Mouse (Mus musculus): ENCODE results near the gene Kcnb1.

Gene Kcnb1

DNA sequence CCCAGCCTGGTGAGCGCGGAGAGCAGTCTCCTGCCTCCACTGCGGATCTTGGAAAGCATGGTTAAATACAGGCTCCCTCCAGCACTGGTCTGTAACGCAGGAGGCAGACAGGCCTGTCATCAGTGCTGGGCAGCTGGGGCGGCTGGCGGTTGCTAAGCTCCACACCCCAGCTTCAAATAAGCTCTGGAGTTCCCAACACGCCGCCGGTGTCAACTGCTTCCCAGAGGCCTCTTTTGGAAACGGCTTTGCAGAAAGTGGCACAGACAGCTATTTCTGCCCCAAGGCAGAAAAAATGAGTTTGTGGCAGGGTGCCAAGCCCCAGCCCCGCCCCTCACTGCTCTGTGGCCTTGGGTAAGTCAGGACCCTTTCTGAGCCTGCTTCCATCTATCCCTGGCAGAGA, 66.0 kb downstream of the Kcnb1 start:
- DNase-seq: no peak

- no peak for DNase-seq
Measured at GRCm38 (mm10) chr2:167122737-167123136, 67.2 kb downstream of the Kcnb1 start.

GRCm38 (mm10) chr2:167121996-167122395, 68.0 kb downstream of the Kcnb1 start:
- no peak for DNase-seq

DNA sequence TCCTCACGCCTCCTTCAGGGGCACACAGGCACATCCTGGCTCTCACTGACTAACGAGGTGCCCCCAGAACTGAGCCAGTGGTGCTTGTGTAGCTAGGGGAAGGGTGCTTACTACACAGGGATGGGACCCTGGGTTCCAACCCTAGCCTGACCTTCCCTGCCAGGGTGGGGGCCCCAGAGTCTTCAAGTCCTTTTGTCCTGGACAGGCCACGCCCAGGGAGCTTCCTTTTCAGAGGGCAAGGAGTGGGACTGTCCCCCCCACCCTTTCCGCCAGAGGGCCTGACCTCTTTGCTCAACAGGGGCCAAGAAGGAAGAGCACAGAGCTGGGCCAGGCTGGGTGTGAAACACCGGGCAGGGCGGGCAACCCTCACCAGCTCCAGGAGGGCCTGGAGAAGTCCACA, 68.7 kb downstream of the Kcnb1 start:
- no peak for DNase-seq

GRCm38 (mm10) chr2:167120186-167120830, 69.6 kb downstream of the Kcnb1 start:
- DNase-seq: no peak

DNA sequence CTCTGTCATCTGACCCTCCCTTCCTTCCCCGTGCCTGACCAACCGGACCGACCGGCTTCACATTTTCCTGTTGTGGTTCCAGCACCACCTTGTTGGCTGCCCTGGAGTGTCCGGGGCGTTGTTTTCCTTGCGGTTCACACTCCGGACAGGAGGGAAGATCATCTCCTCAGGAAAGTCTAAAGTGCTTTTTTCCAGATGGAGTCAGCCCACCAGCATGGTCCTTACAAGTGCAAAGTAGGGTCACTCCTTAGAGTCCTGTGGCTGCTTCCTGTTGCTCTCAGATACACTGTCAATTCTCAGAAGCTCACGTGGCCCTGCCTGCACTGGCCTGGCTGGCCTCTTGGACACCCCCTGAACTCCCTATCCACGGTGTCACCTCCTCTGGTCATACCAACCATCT, 71.9 kb downstream of the Kcnb1 start:
- DNase-seq: no peak

DNA sequence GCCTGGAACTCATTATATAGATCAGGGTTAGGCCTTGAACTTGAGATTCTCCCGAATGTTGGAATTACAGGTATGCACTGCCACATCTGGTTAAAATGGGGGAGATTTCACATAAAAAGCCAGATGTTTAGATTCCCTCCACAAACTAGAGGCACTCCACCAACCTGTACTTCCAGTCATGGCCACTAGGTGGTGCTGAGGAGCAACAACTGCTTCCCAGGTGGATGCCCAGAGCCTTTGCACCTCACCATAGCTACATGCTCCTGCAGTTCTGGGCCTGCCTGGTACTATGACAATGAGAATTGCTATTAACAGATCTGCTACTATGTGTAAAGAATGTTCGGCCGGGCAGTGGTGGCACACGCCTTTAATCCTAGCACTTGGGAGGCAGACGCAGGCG, 77.2 kb downstream of the Kcnb1 start:
- peak; percentile 65 for DNase-seq

- DNase-seq: no peak
Measured at GRCm38 (mm10) chr2:167112259-167112658, 77.7 kb downstream of the Kcnb1 start.

DNA sequence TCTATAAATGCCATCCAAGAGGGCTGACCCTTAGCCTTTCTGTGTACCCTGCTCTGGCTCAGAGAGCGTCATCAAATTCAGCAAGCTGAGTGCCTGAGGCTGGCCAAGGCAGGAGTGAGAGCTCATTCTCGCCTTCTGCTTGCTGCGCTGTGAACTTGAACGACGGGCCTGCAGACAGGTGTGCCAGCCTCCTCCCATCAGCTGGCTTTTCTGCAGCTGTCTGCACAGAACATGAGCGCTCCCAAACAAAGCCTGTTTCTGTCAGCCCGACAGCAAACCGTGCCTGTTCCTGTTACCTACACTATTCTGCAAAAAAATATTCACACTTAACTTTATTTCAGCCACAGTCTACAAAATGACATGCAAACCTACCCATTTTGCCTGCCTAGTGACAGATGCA, 80.4 kb downstream of the Kcnb1 start:
- DNase-seq: no peak

GRCm38 (mm10) chr2:167103546-167103945, 86.4 kb downstream of the Kcnb1 start:
- DNase-seq: no peak

GRCm38 (mm10) chr2:167101743-167102441, 88.1 kb downstream of the Kcnb1 start:
- DNase-seq: no peak

- peak; percentile 49 for DNase-seq
Measured at GRCm38 (mm10) chr2:167094688-167095087, 95.3 kb downstream of the Kcnb1 start.

GRCm38 (mm10) chr2:167093171-167093900, 96.6 kb downstream of the Kcnb1 start:
- DNase-seq: no peak

GRCm38 (mm10) chr2:167090271-167090670, 99.7 kb downstream of the Kcnb1 start:
- DNase-seq: no peak

DNA sequence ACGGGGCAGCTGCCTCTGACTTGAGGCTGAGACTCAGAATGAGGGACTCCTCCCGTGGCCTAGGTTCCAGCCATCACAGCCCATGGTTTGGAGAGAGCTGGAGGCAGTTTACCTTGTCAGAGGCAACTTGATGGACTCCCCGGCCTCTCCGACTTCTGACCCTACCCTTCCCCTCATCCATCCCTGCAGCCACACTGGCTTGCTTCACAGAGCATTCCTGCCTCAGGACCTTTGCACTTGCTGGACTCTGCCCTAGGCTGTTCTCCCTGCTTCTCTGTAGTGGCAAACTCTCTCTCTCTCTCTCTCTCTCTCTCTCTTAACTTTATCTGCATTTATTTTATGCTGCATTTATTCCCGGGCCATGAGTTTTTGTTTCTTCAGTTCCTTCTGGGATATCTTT, 103.1 kb downstream of the Kcnb1 start:
- no peak for DNase-seq

DNA sequence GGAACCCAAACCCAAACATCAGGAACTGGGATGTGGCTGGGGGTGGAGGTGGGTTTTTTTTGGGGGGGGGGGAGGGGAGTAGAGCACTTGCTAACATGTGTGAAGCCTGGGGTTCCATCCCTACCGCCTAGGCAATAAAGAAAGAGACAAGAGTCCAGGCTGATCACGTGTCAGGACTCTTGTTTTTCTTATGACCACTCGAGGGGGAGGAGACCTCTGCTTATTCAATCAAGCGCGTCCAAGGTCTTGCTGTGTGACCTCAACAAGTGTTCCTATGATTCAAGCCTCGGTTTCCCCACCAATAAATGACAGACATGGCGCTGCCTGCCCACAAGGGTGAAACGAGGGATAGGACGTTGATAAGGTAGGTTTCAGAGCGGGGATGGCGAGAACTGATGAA, 103.9 kb downstream of the Kcnb1 start:
- DNase-seq: no peak

- DNase-seq: no peak
Measured at GRCm38 (mm10) chr2:167081639-167082038, 108.3 kb downstream of the Kcnb1 start.

GRCm38 (mm10) chr2:167081135-167081534, 108.8 kb downstream of the Kcnb1 start:
- no peak for DNase-seq

GRCm38 (mm10) chr2:167080387-167080786, 109.6 kb downstream of the Kcnb1 start:
- DNase-seq: no peak

DNA sequence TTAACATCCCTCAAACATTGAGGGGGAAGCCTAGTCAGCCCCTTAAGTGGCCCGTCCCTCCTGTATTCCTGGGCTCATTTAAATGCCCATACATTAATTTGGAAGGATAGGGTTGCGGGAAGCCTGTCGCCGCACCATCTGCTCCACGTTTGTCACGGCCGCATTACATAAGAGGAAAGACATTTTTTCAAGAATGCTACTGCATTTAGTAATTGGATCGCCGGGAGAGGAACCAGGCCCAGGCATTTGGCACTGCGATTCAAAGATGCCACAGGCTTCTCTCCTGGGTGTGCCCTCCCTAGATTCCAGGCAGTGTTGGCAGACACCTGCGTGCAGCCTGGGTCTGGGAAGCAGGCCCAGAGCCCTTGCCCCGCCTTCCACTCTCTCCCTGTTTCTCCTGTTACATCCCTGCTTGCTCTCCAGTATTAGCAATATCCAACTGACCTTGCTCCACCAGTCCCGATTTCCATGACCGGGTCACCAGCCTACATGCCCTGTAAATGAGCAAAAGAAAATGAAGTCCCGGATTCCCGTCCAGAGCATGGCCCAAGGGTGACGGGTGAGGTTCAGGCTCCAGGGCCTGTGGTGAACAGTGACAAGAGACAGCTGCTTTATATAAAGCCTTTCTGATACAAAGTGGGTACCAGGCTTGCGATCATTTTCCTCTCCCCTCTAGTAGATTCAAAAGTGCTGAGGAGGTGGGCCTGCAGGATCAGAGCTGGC, 110.3 kb downstream of the Kcnb1 start:
- DNase-seq: peak; percentile 89

DNA sequence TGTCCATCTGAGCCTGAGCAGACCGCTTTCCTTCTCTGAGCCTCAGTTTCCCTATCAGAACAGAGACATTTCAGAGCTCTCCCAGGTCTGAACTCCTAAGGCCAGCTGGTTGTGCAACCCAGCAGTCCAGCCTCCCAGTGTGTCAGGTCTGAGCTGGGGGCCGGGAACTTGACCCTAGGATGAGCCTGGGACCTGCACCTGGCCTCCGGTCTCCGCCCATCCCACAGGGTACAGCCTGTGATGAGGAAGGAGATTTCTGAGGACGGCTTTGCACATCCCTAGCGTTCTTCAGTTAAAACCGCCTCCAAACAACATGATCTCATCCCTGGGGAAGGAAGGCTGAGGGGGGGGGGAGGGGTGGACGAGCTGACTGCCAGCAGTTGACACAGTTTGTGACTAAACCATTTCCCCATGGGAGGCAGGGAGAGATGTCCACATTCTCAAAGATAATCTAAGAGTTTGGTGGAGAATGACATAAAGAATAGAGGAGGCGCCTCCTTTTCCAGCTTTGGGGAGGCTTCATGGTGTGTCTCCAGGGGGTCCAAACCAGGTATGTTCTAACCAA, 110.9 kb downstream of the Kcnb1 start:
- no peak for DNase-seq

DNA sequence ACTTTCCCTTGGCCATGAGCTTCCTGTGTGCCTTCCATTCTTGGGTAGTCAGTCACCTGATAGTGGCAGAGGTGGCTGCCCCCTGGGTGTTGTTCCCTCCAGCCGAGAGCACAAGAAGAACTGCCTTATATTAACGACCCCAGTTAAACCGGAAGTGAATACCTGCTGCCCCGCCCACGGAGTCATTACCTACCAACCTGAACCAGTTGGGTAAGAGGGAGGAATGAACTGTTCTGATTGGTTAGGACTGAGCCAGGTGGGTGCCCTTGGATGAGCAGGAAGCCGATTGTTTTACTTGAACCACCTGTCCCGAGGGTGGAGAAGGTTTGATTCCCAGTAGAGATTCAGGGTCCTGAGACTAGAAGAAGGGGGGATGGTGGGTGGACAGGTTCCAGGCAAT, 111.5 kb downstream of the Kcnb1 start:
- no peak for DNase-seq
